Mouse (Mus musculus) small intestine, adult 10 weeks (tissue): ENCODE measurements around the gene Grk1. TPM values are rescaled to one million over a fixed set of nuclear protein-coding genes. Genes with fewer than 3 reads are reported as not detected.

Experiments used
- polyA plus RNA-seq: library from polyadenylated mRNA; stranded (reverse); fragments of 350-450 nt; fragmentation: Illumina TruSeq; extraction: RNeasy Lipid Tissue Mini Kit (QIAGEN cat#74804); gene quantifications from one replicate; pipeline ENCODE4 v1.2.3, GENCODE M21; 2014; ENCODE audit warnings: low replicate concordance

Gene Grk1
- not detected for polyA plus RNA-seq

GRCm38 (mm10) chr8:13404666-13405131, at the start of gene Grk1:
TSS of gene Grk1 (plus strand) at chr8:13405081.

GRCm38 (mm10) chr8:13396725-13397124, 8.2 kb upstream of the Grk1 start, which contains the start of gene Atp4b:
TSS of gene Atp4b (minus strand) at chr8:13396825.

GRCm38 (mm10) chr8:13434889-13435288, 30.0 kb downstream of the Grk1 start, which contains the start of gene Tmem255b:
TSS of gene Tmem255b (plus strand) at chr8:13435189.

Other genes with a start within 250 kb of the Grk1 start
- 557 TPM for gene Lamp1, start 245.9 kb upstream of the Grk1 start, polyA plus RNA-seq
- gene Grtp1, start 204.5 kb upstream of the Grk1 start, polyA plus RNA-seq: 34.4 TPM
- not detected for gene Adprhl1, start 150.9 kb upstream of the Grk1 start, polyA plus RNA-seq
- gene Dcun1d2, start 117.0 kb upstream of the Grk1 start, polyA plus RNA-seq: 6.1 TPM
- 12.4 TPM for gene Tmco3, start 116.9 kb upstream of the Grk1 start, polyA plus RNA-seq
- 35.0 TPM for gene Tfdp1, start 66.3 kb upstream of the Grk1 start, polyA plus RNA-seq
- gene Atp4b, start 8.3 kb upstream of the Grk1 start, polyA plus RNA-seq: not detected
- gene Tmem255b, start 30.1 kb downstream of the Grk1 start, polyA plus RNA-seq: not detected
- gene Gas6, start 89.4 kb downstream of the Grk1 start, polyA plus RNA-seq: 2.0 TPM
- not detected for gene 1700029H14Rik, start 157.4 kb downstream of the Grk1 start, polyA plus RNA-seq